Mouse (Mus musculus) lung, adult 2 months (tissue): Measurements from ENCODE around the gene Wwox.

Source experiments
- CTCF ChIP-seq: fragments of 200-500 bp; IDR thresholded peaks from 2 replicates; pipeline ENCODE4 v1.5.1; 2011; ENCODE audit warnings: mild to moderate bottlenecking, low read length, control low read depth; ENCODE audit not compliant: insufficient read depth
- POLR2A ChIP-seq: fragments of 200-500 bp; IDR thresholded peaks from 2 replicates; pipeline ENCODE4 v1.6.1; 2011; ENCODE audit warnings: low read depth, mild to moderate bottlenecking, control low read depth, low read length, borderline replicate concordance; ENCODE audit errors: extremely low read depth

DNA sequence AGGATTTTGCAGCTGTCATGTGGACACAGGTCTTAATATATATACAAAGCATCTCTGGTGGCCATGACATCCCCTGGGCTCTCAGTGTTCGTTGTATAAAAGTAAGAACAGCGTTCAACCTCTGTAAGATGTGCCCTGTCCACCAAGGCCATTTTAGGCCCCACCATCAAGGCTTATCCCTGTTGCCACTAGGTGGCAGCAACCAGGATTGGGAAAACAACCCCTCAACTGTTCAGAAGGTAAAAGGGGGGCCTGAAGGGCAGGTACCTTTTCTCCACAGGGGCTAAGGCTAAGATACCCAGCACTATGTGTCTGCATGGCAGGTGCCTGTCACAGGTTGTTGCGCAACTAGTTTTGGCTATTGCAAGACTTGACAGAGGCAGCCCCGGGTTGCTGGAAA, 656.1 kb downstream of the Wwox start:
- peak; percentile 68 for TF ChIP-seq CTCF
- no peak for TF ChIP-seq POLR2A
